Mouse (Mus musculus) NIH3T3 (cell line): Measurements from ENCODE around the gene Rnaseh2a.

Source experiments
- DNase-seq: peaks from one replicate; pipeline ENCODE4 v3.0.0-alpha.2; 2012; ENCODE audit warnings: low read depth

Rnaseh2a gene

DNA sequence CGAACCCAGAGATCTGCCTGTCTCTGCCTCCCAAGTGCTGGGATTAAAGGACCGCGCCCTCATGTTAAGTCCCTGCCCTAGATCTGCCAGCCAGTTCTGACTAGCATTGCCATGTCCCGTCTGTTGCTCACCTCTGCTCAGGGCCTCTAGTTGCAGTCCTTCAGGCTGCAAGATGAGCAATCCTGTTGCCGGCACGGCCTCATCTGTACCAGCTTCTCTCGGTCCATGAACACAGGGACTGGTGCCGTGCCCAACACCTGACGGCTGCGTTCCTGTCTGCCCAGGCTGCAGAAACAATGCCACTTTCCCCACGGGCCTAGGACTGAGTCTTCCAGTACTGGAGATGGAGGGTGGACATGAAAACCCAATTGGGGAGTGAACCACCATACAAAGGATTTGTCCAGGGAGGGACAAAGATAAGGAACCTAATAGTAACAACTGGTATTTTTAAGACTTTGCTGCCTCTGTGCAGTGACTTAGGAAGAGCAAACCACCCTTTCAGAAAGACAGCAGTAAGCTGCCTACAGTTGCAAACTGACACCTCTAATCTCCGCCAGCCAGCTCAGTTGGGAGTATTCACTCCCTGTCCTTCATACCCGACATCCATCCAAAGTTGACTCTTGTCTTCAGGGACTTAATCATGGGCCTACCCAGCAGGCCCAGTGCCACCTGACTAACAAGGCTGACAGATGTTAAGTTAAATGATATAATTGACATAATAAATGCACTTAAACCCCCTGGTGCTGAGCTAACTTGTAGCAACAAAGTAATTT, 1.8 kb downstream of the Rnaseh2a start:
- no peak for DNase-seq

DNA sequence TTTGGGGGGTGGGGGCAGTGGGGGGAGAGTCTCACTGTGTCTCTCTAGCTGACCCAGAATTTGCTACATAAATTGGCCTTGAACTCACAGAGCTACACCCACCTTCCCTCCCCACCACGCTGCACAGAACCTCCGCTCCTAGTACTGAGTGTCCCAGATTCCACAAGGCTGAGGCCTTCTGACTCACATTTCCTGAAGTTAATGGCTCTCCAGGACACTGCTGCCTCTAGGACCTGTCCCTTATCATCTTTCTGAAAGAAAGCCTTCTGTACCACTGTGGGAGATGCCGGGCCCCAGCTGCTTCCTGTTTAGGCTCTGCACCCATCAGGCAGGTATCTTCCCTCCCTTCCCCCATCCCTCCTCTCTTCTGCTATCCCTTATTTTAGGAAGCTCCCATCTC, 3.0 kb downstream of the Rnaseh2a start:
- DNase-seq = no peak

GRCm38 (mm10) chr8:84965731-84966291, 3.8 kb downstream of the Rnaseh2a start:
- DNase-seq = peak; percentile 96

DNA sequence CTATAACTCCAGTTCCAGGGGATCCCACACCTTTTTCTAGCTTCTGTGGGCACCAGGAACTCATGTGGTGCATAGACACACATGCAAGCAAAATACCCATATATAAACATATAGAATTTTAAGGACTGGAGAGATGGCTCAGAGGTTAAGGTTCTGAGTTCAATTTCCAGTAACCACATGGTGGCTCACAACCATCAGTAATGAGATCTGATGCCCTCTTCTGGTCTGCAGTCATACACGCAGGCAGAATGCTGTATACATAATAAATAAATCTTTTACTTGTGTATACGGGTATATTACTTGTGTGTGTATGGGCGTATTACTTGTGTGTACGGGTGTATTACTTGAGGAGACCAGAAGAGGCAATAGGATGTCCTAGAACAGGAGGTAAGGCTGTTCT, 5.6 kb downstream of the Rnaseh2a start:
- DNase-seq = no peak

- peak; percentile 86 for DNase-seq
Observed at GRCm38 (mm10) chr8:84959811-84960210, 9.8 kb downstream of the Rnaseh2a start.

DNA sequence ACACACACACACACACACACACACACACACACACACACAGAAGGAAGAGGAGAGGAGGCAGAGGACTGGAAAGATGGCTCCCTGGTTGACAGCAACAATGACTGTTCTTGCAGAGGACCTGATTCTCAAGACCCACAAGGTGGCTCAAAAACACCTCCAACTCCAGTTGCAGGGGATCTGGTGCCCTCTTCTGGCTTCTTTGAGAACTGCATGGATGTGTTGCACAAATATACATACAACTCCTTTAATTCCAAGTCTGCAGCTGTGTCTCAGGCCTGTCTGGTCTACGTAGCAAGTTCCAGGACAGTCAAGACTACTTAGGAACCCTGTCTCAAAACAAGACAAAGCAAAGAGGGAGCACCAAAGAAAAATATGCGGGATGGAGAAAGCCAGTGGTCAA, 12.8 kb downstream of the Rnaseh2a start:
- DNase-seq = peak; percentile 94

DNA sequence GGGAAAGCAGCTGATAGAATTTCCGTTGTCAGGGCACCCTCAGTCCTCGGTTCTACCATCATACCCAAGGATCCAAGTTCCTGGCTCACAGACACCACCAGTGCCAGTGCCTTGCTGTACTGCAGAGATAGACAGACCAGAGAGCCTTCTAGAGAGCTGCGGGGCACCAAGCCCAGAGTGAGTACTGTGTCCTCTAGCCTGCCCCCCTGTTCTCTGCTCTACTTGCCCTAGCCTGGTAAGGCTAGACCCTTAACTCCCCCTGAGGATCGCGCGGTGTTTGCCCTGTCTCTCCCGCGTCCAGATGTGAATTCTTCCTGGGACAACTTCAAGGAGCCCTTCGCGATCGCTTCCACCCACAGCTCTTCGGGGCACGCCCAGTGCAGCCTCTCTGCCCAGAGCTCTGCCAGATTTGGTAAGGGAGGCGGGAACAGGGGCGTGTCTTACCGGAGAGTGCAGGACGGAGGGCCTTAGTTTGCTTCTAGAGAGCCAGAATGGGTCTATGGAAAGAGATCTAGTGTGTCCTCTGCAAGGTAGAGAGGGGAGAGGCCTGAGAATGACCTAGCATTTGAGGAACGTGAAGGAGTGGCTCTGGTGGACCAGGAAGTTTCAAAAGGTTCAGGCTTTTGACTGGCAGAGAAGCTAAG, 16.8 kb downstream of the Rnaseh2a start:
- peak; percentile 79 for DNase-seq

DNA sequence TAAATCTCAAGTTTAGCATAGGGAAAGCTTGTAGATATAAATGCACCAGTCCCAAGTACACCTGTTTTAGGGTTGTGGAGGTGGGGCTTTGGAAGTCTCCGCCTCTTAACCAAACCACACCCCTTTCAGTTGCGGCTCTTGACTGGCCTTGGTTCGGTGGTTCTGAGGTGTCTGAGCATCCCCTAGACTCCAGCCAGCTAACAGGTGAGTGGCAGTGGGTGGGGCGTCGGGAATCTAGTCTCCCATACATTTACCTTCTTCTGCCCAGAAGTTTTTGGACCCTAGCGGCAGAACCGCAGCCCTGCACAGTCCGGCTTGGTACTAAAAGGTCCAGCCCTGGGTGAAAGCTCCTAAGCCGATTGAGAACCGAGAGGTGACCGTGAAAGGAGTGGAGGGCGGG, 19.8 kb downstream of the Rnaseh2a start:
- no peak for DNase-seq

GRCm38 (mm10) chr8:84947241-84947545, 22.4 kb downstream of the Rnaseh2a start:
- DNase-seq = peak; percentile 73

DNA sequence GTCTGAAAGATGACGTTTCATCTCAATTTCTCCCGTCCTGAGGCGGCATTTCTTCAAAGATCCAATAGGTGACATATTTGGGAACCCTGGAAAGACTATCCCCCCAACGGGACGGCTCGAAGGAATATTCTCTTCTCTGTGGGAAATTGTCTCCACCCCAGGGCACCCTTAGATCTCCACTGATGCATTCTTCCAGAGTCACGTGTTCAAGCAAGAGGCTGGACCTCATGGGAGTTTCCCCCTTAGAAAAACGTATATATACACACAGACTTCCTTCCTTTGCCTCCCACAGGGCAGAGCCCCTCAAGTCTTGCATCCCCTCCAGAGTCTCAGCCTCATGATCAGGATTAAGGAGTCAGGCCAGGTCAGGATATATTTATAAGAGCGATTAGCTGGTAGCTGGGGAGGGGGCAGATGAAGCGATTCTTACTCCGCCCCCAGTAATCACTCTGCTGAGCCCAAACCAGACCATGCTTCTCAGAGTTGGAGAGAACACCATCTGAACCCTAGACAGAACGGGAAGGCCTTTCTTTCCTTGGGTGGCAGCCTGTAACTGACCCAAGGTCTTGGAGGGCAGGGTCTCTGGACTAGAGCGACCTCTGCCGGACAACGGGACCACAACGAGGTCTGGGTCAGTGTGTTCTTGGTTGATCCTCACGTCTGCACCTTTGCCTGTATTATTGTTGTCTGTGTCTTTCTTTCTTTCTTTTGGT, 22.9 kb downstream of the Rnaseh2a start, which contains the start of gene Rtbdn:
Gene Rtbdn, plus strand, starts transcription at position 464 of the 713 bp plus-strand sequence.
- DNase-seq = no peak

DNA sequence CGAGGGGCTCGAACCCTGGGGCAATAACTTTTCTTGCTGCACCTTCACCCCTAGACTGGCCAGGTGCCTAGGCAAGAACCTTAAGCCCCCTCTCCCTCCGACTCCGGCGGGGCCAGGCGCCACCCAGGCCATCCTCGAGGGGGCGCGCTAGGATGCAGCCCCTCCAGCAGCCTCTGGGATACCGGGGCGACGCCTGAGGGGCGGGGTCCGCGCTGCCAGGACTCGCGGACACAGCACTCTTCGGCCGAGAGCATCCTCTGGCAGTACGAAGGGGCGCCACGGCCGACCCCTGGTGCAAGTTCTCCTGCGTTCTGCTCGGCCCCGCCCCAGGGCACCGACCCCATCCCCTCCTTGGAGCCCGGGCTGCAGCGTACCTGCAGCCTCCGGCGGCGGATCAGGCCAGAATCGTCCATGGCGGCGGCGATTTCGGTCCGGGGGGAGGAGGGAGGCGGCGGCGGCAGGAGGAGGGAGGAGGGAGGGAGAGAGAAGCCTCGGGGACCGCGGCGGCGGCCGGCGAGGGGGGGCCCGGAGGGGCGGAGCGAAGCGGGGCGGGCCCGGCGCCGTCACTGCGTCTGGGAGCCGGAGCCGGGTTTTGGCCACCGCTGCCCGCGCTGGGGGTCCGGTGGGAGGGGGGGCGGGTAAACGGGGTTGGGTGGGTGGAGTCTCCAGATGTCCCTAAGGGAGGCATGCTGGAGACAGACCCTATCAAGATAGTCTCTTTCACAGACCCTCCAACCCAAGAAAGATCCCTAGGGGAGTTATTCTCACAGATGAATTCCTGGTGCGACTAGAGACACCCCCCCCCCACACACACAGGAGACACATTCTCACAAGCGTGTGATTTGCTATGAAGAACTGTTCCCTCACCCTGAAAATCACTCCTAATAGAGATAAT, 23.7 kb downstream of the Rnaseh2a start:
- no peak for DNase-seq

- DNase-seq = no peak
Observed at GRCm38 (mm10) chr8:84945235-84945632, 24.3 kb downstream of the Rnaseh2a start.

DNA sequence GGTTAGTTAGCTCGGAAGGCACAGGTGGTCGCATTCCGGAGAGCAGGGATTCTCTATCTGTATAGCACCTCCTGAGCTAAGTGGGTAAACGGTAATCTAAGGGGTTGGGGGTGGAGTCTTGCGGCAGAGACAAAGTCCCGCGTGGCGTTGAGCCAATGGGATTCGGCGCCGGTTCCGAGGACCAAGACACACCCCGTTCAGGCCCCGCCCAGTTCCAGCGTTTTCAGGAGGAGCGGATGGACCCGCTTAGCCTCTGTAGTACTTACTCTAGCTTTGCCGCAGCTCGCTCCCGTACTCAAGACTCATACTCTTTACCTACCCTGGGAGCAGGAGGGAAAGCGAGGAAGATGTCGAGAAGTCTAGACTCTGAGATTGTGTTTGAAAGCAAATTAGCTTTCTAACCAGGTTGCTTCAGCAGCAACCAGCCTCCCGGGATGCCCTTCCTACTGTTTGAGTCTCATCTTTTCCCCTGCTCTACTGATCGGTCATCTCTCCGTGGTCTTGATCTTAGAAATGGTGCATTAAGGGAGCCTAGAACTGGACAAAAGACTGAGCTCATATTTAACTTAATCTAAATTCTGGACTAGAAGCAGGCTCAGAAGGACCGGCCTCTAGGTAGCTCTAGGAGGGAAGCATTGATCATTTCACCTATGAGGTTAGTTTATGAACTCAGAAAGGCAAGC, 24.9 kb downstream of the Rnaseh2a start:
- DNase-seq = no peak

DNA sequence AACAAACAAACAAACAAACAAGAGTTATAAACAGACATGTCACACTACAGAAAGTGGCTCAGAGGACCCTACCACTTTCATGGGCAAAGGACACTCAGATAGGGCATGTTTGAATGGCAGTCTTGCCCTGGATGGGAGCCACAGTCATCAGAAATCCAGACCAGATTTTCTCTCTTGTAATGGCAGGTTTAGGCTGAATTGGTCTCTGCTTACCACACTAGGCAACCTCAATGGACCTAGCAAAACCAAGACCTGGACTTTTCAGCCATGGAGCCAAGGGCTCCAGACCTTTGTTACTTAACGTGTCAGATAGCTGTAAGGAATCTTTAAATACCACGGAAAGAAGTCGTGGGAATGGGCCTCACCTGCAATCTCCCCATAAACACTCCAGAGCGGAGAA, 25.9 kb downstream of the Rnaseh2a start:
- no peak for DNase-seq

DNA sequence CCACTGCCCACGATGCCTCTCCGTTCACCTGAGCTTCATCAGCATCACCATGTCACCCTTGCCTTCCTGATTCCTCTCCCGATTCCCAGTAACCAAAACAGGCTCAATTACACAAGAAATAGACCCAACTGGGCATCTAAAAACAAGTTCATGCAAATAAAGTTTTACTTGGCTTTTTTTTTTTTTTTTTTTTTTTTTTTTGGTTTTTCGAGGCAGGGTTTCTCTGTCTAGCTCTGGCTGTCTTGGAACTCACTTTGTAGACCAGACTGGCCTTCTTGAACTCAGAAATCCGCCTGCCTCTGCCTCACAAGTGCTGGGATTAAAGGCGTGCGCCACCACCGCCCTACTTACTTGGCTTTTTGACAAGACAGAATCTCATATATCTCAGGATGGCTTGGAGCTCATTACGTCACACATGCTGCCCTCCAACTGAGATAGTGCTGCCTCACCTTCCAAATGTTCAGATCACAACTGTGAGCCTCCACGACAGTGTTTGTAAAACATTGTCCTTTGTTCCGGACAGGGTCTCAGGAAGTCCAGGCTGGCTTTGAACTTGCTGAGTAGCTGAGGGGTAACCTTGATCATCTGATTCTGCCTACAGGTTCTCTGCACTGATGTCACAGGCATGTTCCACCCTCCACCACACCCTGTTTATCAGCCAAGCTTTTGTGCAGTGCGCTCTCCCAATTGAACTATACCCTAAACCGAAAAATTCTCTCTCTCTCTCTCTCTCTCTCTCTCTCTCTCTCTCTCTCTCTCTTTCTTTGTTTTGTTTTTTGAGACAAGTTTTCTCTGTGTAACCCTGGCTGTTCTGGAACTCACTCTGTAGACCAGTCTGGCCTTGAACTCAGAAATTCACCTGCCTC, 31.7 kb downstream of the Rnaseh2a start:
- DNase-seq = no peak

- no peak for DNase-seq
Observed at GRCm38 (mm10) chr8:84936962-84937546, 32.5 kb downstream of the Rnaseh2a start, which contains the start of gene Mast1. Gene Mast1 (minus strand): TSS chr8:84937359.

- no peak for DNase-seq
Observed at GRCm38 (mm10) chr8:84936041-84936961, 33.3 kb downstream of the Rnaseh2a start.

- DNase-seq = no peak
Observed at GRCm38 (mm10) chr8:84935489-84935888, 34.1 kb downstream of the Rnaseh2a start.

DNA sequence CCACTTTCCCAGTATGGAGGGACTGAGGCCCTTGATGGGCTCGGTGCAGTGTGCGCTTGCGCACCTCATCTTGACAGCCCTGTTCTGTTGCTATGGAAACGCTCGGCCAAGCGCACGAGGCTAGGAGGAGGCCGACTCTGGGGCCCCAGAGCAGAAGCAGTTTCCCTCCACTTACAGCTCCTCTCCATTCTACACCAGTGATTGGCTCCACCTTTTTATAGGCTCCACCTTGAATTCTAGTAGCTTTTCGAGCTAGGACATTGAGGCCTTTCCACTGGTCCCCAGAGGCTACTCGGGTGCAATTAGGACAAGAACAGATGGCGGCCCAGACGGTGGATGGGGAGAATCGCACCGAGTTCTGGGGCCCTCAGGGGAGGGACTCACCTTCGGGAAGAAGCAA, 34.7 kb downstream of the Rnaseh2a start:
- DNase-seq = no peak
